Mouse (Mus musculus): ENCODE measurements around the gene Cmtm3.

DNA sequence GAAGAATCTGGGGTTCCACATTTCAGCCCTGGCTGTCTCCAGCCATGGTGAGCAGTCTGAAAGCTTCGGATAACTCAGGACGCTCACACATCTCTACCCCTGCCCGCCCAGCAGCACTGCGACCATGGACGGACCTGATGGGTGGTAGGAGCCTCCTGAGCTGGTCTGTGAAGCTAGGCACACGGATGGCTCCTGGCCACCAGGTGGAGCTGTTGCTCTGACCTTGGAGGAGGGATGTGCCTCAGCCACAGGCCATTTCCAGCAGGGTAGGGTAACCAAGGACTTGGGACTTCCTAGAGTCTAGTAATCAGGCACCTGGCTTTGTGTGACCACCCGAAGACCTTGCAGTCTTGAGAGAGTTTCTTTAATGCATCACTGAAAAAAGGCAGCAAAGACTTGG is 4.7 kb downstream of the Cmtm3 start:
- TF ChIP-seq CTCF (IDR thresholded peaks at IDR 0.05; ENCODE audit: borderline replicate concordance, extremely low read depth, insufficient read depth, insufficient read length) (peak; percentile 95), POLR2A (IDR thresholded peaks at IDR 0.05; ENCODE audit: borderline replicate concordance, extremely low read depth, insufficient read depth, insufficient read length, poor library complexity, severe bottlenecking) (no peak)
